Mouse (Mus musculus) erythroblast, embryonic 14.5 days (primary cell): Measurements from ENCODE around the gene Igfbp3. TPM values are rescaled to one million over a fixed set of nuclear protein-coding genes. Genes with fewer than 3 reads are reported as not detected.

Experiments
- H3K27me3 ChIP-seq: 2 replicates; pipeline ENCODE4 v1.6.1; 2012; ENCODE audit warnings: inconsistent platforms; ENCODE audit not compliant: control insufficient read depth
- H3K36me3 ChIP-seq: 2 replicates; pipeline ENCODE4 v1.6.1; 2012; ENCODE audit warnings: mild to moderate bottlenecking, inconsistent platforms; ENCODE audit not compliant: control insufficient read depth
- H3K4me1 ChIP-seq: 2 replicates; pipeline ENCODE4 v1.6.1; 2012; ENCODE audit warnings: inconsistent platforms; ENCODE audit not compliant: control insufficient read depth
- H3K4me3 ChIP-seq: replicated peaks from 2 replicates; pipeline ENCODE3; 2012; ENCODE audit warnings: moderate library complexity, mild to moderate bottlenecking, inconsistent platforms
- H3K9me3 ChIP-seq: 2 replicates; pipeline ENCODE4 v1.6.1; 2012; ENCODE audit warnings: low read length, inconsistent platforms, mixed read lengths; ENCODE audit not compliant: control insufficient read depth
- GATA1 ChIP-seq: IDR thresholded peaks from 2 replicates; pipeline ENCODE4 v1.6.1; 2012; ENCODE audit warnings: low read length, inconsistent platforms, mixed read lengths
- TAL1 ChIP-seq: IDR thresholded peaks from 3 replicates; pipeline ENCODE4 v1.6.1; 2012; ENCODE audit warnings: low read length, inconsistent platforms, mixed read lengths
- polyA plus RNA-seq: library from polyadenylated mRNA; stranded (reverse); fragments of >175 nt; gene quantifications from 2 replicates; pipeline ENCODE4 v1.2.3, GENCODE M21; 2012

The Igfbp3 gene
- polyA plus RNA-seq, 1 experiment, result 0.03 TPM

DNA sequence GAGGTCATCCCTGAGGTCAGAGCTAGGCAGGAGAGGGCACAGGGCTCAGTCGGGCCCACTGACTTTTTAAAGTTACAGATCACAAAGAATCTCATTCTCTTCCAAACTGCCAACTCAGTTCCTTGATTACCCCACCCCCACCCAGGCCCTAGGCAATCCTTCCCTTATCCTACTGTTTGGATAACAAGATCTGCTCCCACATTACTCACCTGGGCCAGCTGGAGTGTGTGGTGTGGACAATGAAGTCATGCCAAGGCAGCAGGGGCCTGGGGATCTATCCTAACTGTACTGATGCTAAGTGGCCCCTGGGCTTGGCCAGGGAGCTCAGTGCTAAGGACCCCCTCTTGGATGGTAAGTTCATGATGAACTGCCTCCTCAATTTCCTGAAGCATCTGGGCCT lies 29.3 kb downstream of the Igfbp3 start:
- Histone ChIP-seq H3K4me3 (no peak overlapping the region), H3K4me1 (no peaks in the 10 kb centered on the region), H3K36me3 (no peaks in the 10 kb centered on the region), H3K9me3 (no peaks in the 10 kb centered on the region), H3K27me3 (no peaks in the 10 kb centered on the region)
- TF ChIP-seq GATA1 (no peak), TAL1 (no peak)

DNA sequence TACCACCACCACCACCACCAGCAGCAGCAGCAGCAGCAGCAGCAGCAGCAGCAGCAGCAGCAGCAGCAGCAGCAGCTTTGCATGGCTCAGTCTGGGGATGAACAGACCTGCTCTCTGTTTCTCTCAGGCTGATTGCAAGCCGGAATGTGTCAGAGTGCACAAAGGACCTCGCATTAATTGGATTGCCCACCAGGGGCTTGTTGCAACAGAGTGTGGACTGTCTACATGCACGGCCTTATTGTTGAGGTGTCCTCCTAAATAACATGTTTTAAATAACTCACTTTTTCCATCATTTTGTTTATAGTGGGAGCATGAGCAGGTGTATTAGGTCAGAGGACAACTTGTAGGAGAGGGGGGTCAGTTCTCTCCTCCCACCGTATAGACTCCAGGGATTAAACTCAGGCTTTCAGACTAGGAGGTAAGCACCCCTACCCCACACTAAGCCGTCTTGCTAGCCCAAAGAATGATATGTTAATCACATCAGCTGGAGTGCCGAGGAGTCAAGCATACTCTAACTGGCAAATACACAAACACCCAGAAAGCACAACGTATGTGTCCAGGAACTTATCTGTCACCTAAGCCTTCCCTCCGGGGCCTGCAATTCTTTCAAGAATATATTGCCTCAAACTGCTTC lies 31.2 kb downstream of the Igfbp3 start:
- no peaks in the 10 kb centered on the region for H3K9me3 ChIP-seq
- H3K4me1 ChIP-seq, result no peaks in the 10 kb centered on the region
- H3K36me3 ChIP-seq, result no peaks in the 10 kb centered on the region
- H3K27me3 ChIP-seq, result no peaks in the 10 kb centered on the region
- no peak for TF ChIP-seq TAL1
- no peak for TF ChIP-seq GATA1
- no peak overlapping the region for H3K4me3 ChIP-seq

- H3K36me3 ChIP-seq, result no peaks in the 10 kb centered on the region
Observed at GRCm38 (mm10) chr11:7179276-7179675, 34.4 kb downstream of the Igfbp3 start.

DNA sequence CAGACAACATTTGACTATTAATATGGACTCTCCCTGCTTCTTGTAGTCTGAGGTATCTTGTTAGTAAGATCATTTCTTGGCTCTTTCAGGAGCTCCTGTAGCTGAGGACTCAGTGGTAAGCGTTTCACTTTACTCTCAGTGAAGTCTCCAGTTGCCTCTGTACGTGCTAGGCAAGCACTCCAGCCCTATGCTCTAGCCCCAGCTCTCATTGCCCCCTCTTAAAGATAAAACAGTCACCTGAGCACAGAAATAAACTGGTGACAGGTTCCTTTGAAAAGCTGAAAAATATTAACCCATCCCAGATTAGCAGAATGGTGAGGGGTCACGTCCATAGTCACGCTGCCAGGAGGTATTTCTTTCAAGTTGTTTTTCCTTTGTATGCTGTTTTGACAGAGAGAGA lies 35.0 kb downstream of the Igfbp3 start:
- no peaks in the 10 kb centered on the region for H3K4me1 ChIP-seq
- H3K27me3 ChIP-seq, result no peaks in the 10 kb centered on the region
- no peak overlapping the region for H3K4me3 ChIP-seq
- TF ChIP-seq TAL1 (no peak), GATA1 (no peak)
- H3K9me3 ChIP-seq, result no peaks in the 10 kb centered on the region
- no peaks in the 10 kb centered on the region for H3K36me3 ChIP-seq

More at GRCm38 (mm10) chr11:7179276-7179675, 34.4 kb downstream of the Igfbp3 start:
- Histone ChIP-seq H3K4me1 (no peaks in the 10 kb centered on the region), H3K9me3 (no peaks in the 10 kb centered on the region), H3K4me3 (no peak overlapping the region), H3K27me3 (no peaks in the 10 kb centered on the region)
- TF ChIP-seq GATA1 (no peak), TAL1 (no peak)

GRCm38 (mm10) chr11:7173664-7174063 lies 40.1 kb downstream of the Igfbp3 start:
- Histone ChIP-seq H3K9me3 (no peaks in the 10 kb centered on the region), H3K4me3 (no peak overlapping the region), H3K4me1 (no peaks in the 10 kb centered on the region), H3K36me3 (no peaks in the 10 kb centered on the region), H3K27me3 (no peaks in the 10 kb centered on the region)
- TF ChIP-seq TAL1, result no peak
- TF ChIP-seq GATA1, result no peak

GRCm38 (mm10) chr11:7169645-7170044 lies 44.1 kb downstream of the Igfbp3 start:
- Histone ChIP-seq H3K4me3 (no peak overlapping the region), H3K4me1 (no peaks in the 10 kb centered on the region), H3K9me3 (no peaks in the 10 kb centered on the region), H3K27me3 (no peaks in the 10 kb centered on the region), H3K36me3 (no peaks in the 10 kb centered on the region)
- TF ChIP-seq GATA1 (no peak), TAL1 (no peak)

GRCm38 (mm10) chr11:7164416-7164815 lies 49.3 kb downstream of the Igfbp3 start:
- no peaks in the 10 kb centered on the region for H3K27me3 ChIP-seq
- TF ChIP-seq GATA1 (no peak), TAL1 (no peak)
- no peaks in the 10 kb centered on the region for H3K4me1 ChIP-seq
- no peaks in the 10 kb centered on the region for H3K36me3 ChIP-seq
- H3K4me3 ChIP-seq, result no peak overlapping the region
- H3K9me3 ChIP-seq, result no peaks in the 10 kb centered on the region

DNA sequence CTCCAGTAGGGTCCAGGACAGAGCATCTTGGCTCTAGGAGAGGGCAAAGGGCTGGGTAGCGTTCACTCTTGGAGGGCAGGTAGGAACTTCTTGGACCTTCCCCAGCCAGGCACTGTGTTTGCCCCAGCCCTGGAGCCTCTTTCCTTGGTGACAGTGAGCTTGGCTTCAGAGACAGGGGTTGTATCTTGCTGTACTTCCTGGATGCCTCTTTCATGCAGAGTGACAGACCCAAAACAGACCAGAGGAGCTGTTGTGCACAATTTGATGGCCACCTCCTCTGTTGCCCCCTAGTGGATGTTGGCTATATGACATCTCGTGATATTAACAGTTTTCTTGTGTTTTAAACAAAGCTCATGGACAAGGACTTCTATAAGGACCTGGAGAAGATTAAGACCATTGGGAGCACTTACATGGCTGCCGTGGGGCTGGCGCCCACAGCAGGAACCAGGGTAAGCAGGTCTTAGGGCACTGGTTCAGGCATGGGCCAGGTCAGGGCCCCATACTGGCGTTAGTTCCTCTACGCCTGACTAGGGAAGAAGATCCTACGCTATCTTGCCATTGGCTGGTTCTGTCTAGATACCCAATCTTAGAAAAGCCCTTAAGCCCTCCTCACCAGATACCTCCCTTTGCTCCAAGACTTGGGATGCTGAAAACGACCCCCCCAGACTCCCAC lies 52.1 kb downstream of the Igfbp3 start:
- Histone ChIP-seq H3K9me3 (no peaks in the 10 kb centered on the region), H3K27me3 (no peaks in the 10 kb centered on the region), H3K4me3 (no peak overlapping the region), H3K4me1 (no peaks in the 10 kb centered on the region), H3K36me3 (no peaks in the 10 kb centered on the region)
- TF ChIP-seq TAL1 (no peak), GATA1 (no peak)

- Histone ChIP-seq H3K36me3 (no peaks in the 10 kb centered on the region), H3K4me3 (no peak overlapping the region), H3K27me3 (no peaks in the 10 kb centered on the region), H3K4me1 (no peaks in the 10 kb centered on the region), H3K9me3 (no peaks in the 10 kb centered on the region)
- TF ChIP-seq TAL1 (no peak), GATA1 (no peak)
Observed at GRCm38 (mm10) chr11:7160637-7161101, 53.1 kb downstream of the Igfbp3 start.

DNA sequence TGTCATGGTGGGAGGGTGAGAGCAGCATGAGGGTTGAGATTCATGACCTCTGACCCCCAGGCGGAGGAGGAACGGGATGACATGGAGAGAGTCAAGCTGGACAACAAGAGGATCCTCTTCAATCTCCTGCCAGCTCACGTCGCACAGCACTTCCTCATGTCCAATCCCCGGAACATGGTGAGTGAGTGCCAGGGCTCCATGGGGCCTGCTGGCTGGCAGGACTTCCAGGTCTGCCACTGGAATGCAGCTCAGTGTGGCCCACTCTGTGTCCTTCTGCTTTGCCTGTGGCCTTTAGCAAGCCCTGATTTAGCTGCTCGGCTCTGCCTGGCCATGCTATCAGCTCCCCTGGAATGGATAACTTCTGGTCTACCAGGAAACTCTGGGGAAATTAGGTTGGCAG lies 53.6 kb downstream of the Igfbp3 start:
- H3K9me3 ChIP-seq, result no peaks in the 10 kb centered on the region
- no peaks in the 10 kb centered on the region for H3K4me1 ChIP-seq
- TF ChIP-seq TAL1 (no peak), GATA1 (no peak)
- no peak overlapping the region for H3K4me3 ChIP-seq
- no peaks in the 10 kb centered on the region for H3K36me3 ChIP-seq
- no peaks in the 10 kb centered on the region for H3K27me3 ChIP-seq
